Mouse (Mus musculus) frontal cortex, postnatal 14 days (tissue): ENCODE results near the gene Prdx1.

Source experiments
- DNase-seq, 2 experiments: peaks; one replicate each; pipeline ENCODE4 v3.0.0; 2022; ENCODE audit warnings: low spot score in 2 of 2

The Prdx1 gene

GRCm38 (mm10) chr4:116727401-116727800 is 42.1 kb downstream of the Prdx1 start:
- no peak for DNase-seq

GRCm38 (mm10) chr4:116729532-116729931 is 44.2 kb downstream of the Prdx1 start:
- DNase-seq, result no peak

- no peak for DNase-seq
These were observed 45.7 kb downstream of the Prdx1 start for GRCm38 (mm10) chr4:116731077-116731476.

- DNase-seq, result no peak
These were observed 47.0 kb downstream of the Prdx1 start for GRCm38 (mm10) chr4:116732355-116732754.

DNA sequence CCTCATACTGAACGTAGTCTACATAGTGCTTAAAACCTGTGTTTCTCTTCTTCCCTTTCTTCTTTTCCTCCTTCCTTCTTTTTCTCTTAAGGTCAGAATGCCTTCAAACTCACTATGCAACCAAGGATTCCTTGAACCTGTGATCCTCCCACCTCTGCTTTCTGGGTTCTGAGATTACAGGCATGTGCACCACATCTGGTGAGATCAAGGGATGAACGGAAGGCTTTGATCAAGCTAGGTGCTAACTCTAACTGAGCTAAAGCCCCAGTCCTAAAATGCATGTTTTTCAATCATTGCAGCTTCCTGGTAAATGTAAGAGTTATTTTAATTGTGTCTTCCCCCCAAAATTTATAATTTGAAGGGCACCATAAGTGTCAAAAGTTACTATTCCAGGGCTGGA is 49.7 kb downstream of the Prdx1 start:
- DNase-seq, result no peak

DNA sequence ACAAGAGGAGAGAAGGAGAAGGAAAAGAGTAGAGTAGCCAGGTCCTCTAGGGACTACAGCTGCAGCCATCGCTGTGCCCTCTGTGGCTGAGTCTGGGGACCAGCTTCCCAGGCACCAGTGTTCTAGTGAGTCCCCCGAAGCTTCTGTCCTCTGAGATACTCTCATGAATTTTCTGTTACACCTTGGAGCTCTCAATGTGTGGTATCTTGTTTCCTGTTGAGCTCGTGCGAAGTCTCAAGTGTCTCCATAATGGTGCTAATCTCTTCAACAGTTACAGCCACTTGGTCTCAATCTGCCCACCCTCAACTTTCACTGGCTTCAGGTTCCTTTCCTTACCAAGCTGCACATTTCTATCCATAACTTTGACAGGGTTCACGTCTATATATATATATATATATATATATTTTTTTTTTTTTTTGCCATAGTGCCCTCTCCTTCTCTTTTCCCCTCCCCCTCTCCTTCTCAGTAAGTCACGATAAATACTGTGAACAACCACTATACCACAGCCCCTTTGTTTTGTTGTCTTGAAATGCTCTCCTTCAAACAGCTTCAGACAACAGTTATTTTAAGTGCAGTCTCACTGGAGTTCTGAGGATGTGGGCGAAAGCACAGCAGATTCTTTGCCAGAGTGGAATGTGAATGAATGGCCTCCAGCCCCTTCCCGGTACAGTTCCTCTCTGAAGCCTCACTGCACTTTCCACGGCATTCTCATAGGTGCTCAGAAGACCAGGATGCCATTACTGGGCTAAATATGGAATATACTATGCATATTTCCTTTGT is 53.8 kb downstream of the Prdx1 start:
- DNase-seq, result no peak

DNA sequence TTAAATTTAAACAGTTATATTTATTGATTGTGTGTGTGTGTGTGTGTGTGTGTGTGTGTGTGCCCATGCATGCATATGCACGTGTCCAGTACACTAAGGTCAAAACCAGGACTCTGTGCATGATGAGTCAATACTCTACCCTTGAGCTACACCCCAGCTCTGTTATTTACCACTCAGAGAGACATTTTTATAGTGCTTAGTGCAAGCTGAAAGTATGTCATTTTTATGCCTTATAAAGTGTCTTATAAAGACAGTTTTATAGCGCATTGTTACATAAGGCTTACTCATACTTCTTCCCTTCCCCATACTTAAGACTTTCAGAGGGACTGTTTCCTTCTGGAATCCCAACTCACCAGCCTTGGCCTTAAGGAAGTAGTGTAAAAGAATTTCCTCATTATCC is 64.4 kb downstream of the Prdx1 start:
- DNase-seq, result no peak
